Mouse (Mus musculus) embryonic facial prominence, embryonic 11.5 days (tissue): ENCODE data around the gene Papln. TPM values are rescaled to one million over a fixed set of nuclear protein-coding genes. Genes with fewer than 3 reads are reported as not detected.

Source experiments
- ATAC-seq: fragments of 200-750 bp; cut with Nextera tagmentation; replicated peaks from 2 replicates; pipeline ENCODE4 v1.8.0; 2017; ENCODE audit warnings: low read depth; ENCODE audit not compliant: insufficient number of reproducible peaks, low FRiP score, low TSS enrichment
- DNase-seq: peaks from one replicate; pipeline ENCODE4 v3.0.0-alpha.2; 2015; ENCODE audit warnings: low spot score
- H3K27ac ChIP-seq: fragments of 300-500 bp; sonication (generic); replicated peaks from 2 replicates; pipeline ENCODE4 v1.5.1; 2014; ENCODE audit warnings: mild to moderate bottlenecking, low read depth, low read length, control low read depth
- H3K27me3 ChIP-seq: fragments of 300-500 bp; sonication (generic); 2 replicates; pipeline ENCODE4 v1.6.1; 2014; ENCODE audit warnings: mild to moderate bottlenecking, low read length, moderate library complexity, mixed read lengths; ENCODE audit not compliant: control insufficient read depth, insufficient read depth
- H3K36me3 ChIP-seq: fragments of 300-500 bp; sonication (generic); replicated peaks from 2 replicates; pipeline ENCODE4 v1.6.1; 2014; ENCODE audit warnings: low read depth, mild to moderate bottlenecking, low read length, moderate library complexity, mixed read lengths; ENCODE audit not compliant: control insufficient read depth, insufficient read depth
- H3K4me1 ChIP-seq: fragments of 300-500 bp; sonication (generic); 2 replicates; pipeline ENCODE4 v1.6.1; 2014; ENCODE audit warnings: low read length, mixed read lengths; ENCODE audit not compliant: control insufficient read depth, insufficient read depth
- H3K4me2 ChIP-seq: fragments of 300-500 bp; sonication (generic); 2 replicates; pipeline ENCODE4 v1.6.1; 2014; ENCODE audit warnings: low read depth, mild to moderate bottlenecking, control low read depth, low read length, moderate library complexity
- H3K4me3 ChIP-seq: fragments of 300-500 bp; sonication (generic); 2 replicates; pipeline ENCODE4 v1.5.1; 2014; ENCODE audit warnings: low read depth, low read length, control low read depth
- H3K9ac ChIP-seq: fragments of 300-500 bp; sonication (generic); replicated peaks from 2 replicates; pipeline ENCODE4 v1.6.1; 2014; ENCODE audit warnings: mild to moderate bottlenecking, control low read depth, low read length
- H3K9me3 ChIP-seq: fragments of 300-500 bp; sonication (generic); replicated peaks from 2 replicates; pipeline ENCODE4 v1.6.1; 2016; ENCODE audit warnings: mild to moderate bottlenecking, low read length, inconsistent platforms, mixed read lengths; ENCODE audit not compliant: control insufficient read depth
- WGBS: fragments of 180-500 bp; shearing (Covaris S2); extraction: QIAGEN DNeasy Blood & Tissue Kit; methylation state at CpG from one replicate; pipeline ENCODE4 v1.1.7; 2014; 5-methylcytosine and 5-hydroxymethylcytosine counted together
- polyA plus RNA-seq: library from polyadenylated mRNA; unstranded; fragments of >200 nt; fragmentation: Nextera tagmentation; extraction: Ambion mirVana; gene quantifications from 2 replicates; pipeline ENCODE4 v1.2.1, GENCODE M21; 2014

Gene Papln
- polyA plus RNA-seq, 1 experiment from 2014 or later: not detected

GRCm38 (mm10) chr12:83768235-83768899 is 4.9 kb downstream of the Papln start:
- H3K4me1 ChIP-seq: peaks cover 11% of the 10 kb centered on the region
- WGBS: 76% methylated on average over 14 of the region's 14 CpGs
- no peak overlapping the region for H3K4me3 ChIP-seq
- DNase-seq (no peak), ATAC-seq (no peak)
- no peaks in the 10 kb centered on the region for H3K36me3 ChIP-seq
- H3K9me3 ChIP-seq: no peaks in the 10 kb centered on the region
- no peak overlapping the region for H3K9ac ChIP-seq
- H3K27ac ChIP-seq: no peak overlapping the region
- H3K27me3 ChIP-seq: no peaks in the 10 kb centered on the region; the same call in 1 of the 2 replicates
- no peak overlapping the region for H3K4me2 ChIP-seq

DNA sequence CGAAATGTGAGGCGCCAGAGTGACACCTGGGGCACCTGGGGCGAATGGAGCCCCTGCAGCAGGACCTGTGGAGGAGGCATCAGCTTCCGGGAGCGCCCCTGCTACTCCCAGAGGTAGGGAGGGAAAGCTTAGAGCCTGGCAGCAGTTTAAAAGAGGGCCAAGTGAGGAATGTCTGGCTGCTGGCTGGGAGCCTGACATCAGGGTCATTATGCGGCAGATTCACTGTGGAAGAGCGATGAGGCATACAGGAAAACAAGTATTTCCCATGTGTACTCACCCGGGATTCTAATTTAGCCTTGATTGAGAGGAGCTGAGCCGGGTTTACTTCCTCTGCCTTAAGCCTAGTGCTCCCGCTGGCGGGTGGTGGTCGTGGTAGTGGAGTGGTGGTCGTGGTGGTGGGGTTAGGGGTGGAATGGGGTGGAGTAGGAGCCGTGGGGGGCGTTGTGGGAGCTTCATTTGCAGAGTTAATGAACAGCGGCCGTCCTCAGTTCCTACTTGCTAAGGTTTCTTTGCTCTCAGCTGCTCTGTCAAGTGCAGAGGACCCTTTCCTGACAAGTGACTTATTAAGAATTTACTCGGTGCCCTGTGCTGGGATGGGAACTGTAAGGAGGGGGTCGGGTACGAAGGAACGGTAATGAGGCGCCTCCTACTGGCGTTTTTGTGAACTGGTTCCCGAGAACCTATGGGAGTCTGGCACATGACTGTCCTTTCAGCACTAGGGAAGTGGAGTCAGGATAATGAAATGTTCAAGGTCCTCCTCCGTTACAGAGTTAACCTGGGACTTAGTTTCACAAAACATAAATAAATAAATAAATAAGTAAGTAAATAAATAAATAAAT is 7.2 kb downstream of the Papln start:
- DNase-seq: peak; percentile 91
- Histone ChIP-seq H3K9me3 (no peaks in the 10 kb centered on the region), H3K27ac (no peak overlapping the region), H3K4me3 (no peak overlapping the region), H3K4me2 (peak overlapping the region; percentile 17; the same call in 1 of the 2 replicates), H3K36me3 (no peaks in the 10 kb centered on the region), H3K4me1 (peaks cover 6% of the 10 kb centered on the region; the same call in 1 of the 2 replicates), H3K27me3 (no peaks in the 10 kb centered on the region), H3K9ac (no peak overlapping the region)
- ATAC-seq: no peak
- 5% methylated on average over 25 of the region's 25 CpGs for WGBS

GRCm38 (mm10) chr12:83775621-83776020 is 12.2 kb downstream of the Papln start:
- no peak for ATAC-seq
- H3K27ac ChIP-seq: no peak overlapping the region
- DNase-seq: no peak

DNA sequence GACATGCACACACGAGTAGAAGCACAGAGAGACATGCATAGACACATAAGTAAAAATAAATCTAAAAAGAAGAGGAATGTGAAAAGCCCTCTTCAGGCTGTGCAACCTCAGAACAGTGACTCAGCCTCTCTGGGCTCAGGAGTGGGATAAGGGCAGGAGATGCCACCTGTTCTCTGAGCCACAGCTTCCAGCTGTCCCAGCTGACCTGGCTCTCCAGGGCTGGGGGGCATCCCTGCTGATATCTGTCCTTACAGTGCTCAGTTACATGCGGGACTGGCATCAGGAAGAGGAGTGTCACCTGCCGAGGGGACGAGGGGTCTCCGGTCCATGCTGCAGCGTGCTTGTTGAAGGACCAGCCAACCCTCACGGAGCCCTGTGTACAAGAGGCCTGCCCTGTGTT is 13.3 kb downstream of the Papln start:
- H3K4me3 ChIP-seq: no peak overlapping the region
- H3K27ac ChIP-seq: no peak overlapping the region
- H3K36me3 ChIP-seq: no peaks in the 10 kb centered on the region
- whole genome bisulfite sequencing: 86% methylated on average over 7 of the region's 7 CpGs
- no peaks in the 10 kb centered on the region for H3K27me3 ChIP-seq
- no peaks in the 10 kb centered on the region for H3K9me3 ChIP-seq
- no peaks in the 10 kb centered on the region for H3K4me1 ChIP-seq
- no peak overlapping the region for H3K9ac ChIP-seq
- no peak overlapping the region for H3K4me2 ChIP-seq
- ATAC-seq (no peak), DNase-seq (no peak)

More at GRCm38 (mm10) chr12:83775621-83776020, 12.2 kb downstream of the Papln start:
- no peak overlapping the region for H3K4me3 ChIP-seq
- no peaks in the 10 kb centered on the region for H3K27me3 ChIP-seq
- no peaks in the 10 kb centered on the region for H3K36me3 ChIP-seq
- H3K4me1 ChIP-seq: 0 out of 2 replicates have a peak, but pooled peaks cover under 1% of the 10 kb centered on the region
- H3K4me2 ChIP-seq: no peak overlapping the region
- H3K9me3 ChIP-seq: no peaks in the 10 kb centered on the region
- no peak overlapping the region for H3K9ac ChIP-seq
- 70% methylated on average over 12 of the region's 12 CpGs for WGBS

GRCm38 (mm10) chr12:83780181-83780580 is 16.7 kb downstream of the Papln start:
- no peak overlapping the region for H3K27ac ChIP-seq
- H3K4me2 ChIP-seq: no peak overlapping the region
- H3K27me3 ChIP-seq: no peaks in the 10 kb centered on the region
- DNase-seq: no peak
- H3K9ac ChIP-seq: no peak overlapping the region
- 89% methylated on average over 3 of the region's 3 CpGs for WGBS
- H3K4me1 ChIP-seq: no peaks in the 10 kb centered on the region
- H3K9me3 ChIP-seq: no peaks in the 10 kb centered on the region
- no peak for ATAC-seq
- H3K36me3 ChIP-seq: no peaks in the 10 kb centered on the region
- H3K4me3 ChIP-seq: no peak overlapping the region

DNA sequence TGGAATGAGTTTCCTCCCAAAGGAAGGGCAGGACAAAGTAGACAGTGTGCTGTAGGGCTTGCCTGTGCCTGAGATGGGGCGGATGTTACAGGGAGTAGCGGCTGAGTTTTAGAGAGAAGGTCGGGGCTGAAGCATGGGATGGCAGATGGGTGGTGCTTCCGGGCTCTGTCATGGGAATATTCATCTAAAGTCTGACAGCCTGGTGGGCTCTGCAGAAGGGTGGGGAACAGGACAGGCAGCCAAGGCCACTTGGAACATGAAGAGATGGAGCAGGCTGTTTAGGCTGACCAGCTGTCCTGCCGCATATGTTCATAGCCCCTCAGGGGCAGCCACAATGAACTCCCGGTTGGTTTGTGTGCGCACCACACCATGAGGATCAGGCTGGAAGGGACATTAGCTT is 17.8 kb downstream of the Papln start:
- ATAC-seq (no peak), DNase-seq (no peak)
- no peak overlapping the region for H3K9ac ChIP-seq
- H3K27ac ChIP-seq: no peak overlapping the region
- H3K4me3 ChIP-seq: no peak overlapping the region
- 63% methylated on average over 7 of the region's 7 CpGs for WGBS
- no peaks in the 10 kb centered on the region for H3K36me3 ChIP-seq
- H3K4me1 ChIP-seq: no peaks in the 10 kb centered on the region
- no peaks in the 10 kb centered on the region for H3K9me3 ChIP-seq
- no peaks in the 10 kb centered on the region for H3K27me3 ChIP-seq
- H3K4me2 ChIP-seq: no peak overlapping the region

GRCm38 (mm10) chr12:83781640-83782278 is 18.3 kb downstream of the Papln start:
- Histone ChIP-seq H3K9ac (no peak overlapping the region), H3K4me3 (no peak overlapping the region), H3K4me2 (no peak overlapping the region), H3K9me3 (no peaks in the 10 kb centered on the region), H3K27ac (no peak overlapping the region), H3K4me1 (no peaks in the 10 kb centered on the region), H3K27me3 (no peaks in the 10 kb centered on the region), H3K36me3 (no peaks in the 10 kb centered on the region)
- 72% methylated on average over 23 of the region's 23 CpGs for WGBS
- no peak for ATAC-seq
- DNase-seq: no peak

DNA sequence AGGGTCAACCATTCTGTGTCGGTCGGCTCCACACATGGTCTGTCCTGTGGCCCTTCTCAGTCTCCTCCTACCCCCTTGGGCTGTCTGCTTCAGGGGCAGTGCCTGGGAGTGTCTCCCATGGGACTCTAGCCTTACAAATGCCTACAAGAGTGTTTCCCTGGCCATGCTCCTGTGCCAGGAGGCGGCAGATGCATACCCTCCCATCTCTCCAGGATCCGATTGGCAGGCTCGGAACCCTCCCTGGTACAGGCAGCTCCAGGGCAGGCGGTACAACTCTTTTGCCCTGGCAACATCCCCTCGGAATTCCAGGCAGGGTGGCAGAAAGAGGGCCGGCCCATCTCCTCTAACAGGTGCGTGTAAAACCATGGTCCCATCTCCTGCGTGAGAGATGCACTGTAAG is 19.2 kb downstream of the Papln start:
- Histone ChIP-seq H3K4me1 (no peaks in the 10 kb centered on the region), H3K9me3 (no peaks in the 10 kb centered on the region)
- DNase-seq: no peak

More for the DNA sequence above, 19.2 kb downstream of the Papln start:
- Histone ChIP-seq H3K27ac (no peak overlapping the region), H3K4me2 (no peak overlapping the region), H3K27me3 (no peaks in the 10 kb centered on the region), H3K4me3 (no peak overlapping the region), H3K36me3 (no peaks in the 10 kb centered on the region), H3K9ac (no peak overlapping the region)
- WGBS: 92% methylated on average over 10 of the region's 10 CpGs
- ATAC-seq: no peak
